Mouse (Mus musculus): ENCODE measurements around the gene Fam83g.

The Fam83g gene

GRCm38 (mm10) chr11:61720636-61721035, 36.7 kb downstream of the Fam83g start, which contains the start of gene Slc5a10:
Slc5a10 (minus strand) TSS chr11:61720826.
- no peak for DNase-seq

DNA sequence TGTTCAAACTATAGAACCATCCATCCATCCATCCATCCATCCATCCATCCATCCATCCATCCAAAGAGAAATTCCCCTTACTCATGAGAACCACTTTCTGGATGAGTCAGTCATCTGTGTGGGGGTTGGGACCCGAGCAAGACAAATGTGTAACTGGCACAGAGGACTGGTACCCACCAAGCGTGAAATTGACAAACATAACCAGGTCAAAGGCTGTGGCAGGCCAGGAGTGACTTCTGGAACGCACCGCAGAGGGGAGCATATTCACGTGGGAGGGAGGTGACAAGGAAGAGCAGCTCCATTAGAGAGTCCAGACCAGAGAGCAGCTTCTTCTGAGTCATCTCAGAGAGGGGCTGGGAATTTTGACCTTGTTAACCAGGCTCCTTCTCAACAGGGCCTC, 38.2 kb downstream of the Fam83g start:
- DNase-seq = no peak

DNA sequence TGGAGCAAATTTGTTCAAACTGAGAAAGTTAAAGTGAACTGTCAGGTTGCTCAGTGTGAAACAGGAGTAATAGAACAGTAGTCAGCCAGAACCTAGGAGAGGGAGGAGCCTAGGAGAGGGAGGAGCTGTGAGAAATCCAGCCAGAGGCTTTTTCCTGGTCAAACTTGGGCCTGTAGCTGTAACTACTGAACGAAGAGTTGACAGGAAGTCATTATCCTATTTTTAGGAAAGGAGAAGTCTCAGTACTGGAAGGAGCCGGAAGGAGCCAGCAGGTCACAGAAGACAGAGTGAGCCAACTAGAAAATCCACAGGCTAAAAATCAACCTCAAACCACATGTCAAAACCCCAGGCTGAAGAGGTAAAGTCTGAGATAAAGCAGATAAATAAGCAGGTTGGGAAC, 44.1 kb downstream of the Fam83g start:
- DNase-seq = no peak

DNA sequence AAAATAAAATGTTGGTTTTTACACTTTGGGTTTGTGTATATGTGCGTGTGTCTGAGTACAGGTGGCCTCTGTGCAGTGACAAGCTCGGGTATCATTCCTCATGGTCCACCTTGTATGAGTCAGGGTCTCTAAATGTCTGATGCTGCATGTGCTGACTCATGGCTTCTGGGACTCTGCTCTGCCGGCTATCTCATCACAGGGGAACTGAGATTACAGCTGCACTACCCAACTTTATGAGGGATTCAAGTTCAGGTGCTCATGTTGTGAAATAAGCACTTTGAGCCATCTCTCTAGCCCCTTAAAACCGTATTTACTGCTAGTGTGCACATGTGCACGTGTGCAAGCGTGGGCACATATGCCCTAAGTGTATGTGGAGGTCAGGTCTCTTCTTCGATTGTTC, 48.8 kb downstream of the Fam83g start:
- DNase-seq = no peak

- no peak for DNase-seq
Observed at GRCm38 (mm10) chr11:61737290-61737689, 53.4 kb downstream of the Fam83g start.

GRCm38 (mm10) chr11:61740500-61740899, 56.6 kb downstream of the Fam83g start:
- no peak for DNase-seq

DNA sequence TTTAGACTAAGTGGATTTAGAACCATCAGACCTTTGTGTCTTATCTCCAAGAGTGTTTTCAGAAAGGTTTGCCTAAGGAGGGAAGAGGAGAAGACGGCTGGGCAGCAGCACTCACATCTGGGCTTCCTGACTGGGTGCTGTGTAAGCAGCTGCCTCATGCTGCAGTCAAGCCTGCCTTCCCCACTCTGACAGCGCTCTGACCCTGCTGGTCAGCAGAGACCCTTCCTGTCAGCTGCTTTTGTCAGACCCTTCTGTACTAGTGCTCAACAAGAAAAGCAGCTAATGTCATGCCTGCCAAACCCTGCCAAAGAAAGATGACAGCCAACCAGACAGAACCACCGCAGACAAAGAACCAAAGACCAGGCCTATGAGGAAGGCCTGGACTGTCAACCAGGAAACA, 59.9 kb downstream of the Fam83g start:
- no peak for DNase-seq

GRCm38 (mm10) chr11:61744460-61744859, 60.6 kb downstream of the Fam83g start:
- no peak for DNase-seq

GRCm38 (mm10) chr11:61745781-61746180, 61.9 kb downstream of the Fam83g start:
- DNase-seq = no peak

DNA sequence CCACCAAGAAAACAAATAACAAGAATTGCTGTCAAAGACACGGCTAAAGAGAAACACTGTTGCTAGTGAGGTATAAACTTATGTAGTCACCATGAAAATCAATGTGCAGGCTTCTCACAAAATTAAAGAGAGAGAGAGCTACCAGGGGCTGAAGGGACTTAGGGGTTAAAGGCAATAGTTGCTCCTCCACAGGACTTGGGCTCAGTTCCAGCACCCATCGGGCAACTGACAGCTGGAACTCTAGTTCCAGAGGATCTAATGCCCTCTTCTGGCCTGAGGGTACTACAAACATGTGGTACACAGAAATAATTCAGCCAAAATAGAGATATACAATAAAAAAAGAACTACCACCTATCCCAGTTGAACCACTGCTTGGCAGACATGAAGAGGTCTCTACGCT, 63.3 kb downstream of the Fam83g start:
- no peak for DNase-seq

DNA sequence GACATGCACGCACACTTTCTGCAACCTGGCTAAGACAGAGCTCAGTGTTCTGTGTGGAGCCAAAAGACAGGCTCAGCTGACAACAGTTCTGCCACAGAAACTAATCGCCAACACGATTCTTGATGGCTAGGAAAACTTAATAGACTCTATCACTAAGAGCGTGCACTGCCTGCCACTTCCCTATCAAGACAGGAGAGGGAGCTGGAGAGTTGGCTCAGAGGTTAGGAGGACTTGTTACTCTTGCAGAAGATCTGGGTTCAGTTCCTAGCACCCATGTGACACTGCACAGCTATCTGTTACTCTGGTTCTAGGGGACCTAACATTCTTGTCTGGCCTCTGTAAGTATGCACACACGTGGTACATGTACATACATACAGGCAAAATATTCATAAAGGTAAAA, 67.7 kb downstream of the Fam83g start:
- peak; percentile 21 for DNase-seq

DNA sequence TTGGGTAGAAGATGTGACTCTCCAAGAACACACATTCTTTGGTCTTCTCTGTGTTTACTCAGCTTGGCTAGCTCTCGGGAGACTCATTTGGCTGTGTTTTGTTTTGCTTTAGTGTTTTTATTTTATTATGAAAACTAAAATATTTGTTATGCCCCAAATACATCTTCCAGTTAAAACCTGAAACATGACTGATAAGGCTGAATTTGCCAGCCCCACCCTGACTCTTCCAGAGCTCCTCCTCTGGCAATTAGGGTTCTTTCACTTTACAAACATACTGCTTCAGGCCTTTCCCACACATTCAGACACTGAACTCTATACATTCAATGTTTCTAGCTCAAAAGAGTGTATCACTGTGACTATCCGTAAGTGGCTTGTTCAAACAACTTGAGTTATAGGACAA, 73.3 kb downstream of the Fam83g start:
- DNase-seq = peak; percentile 25
